Comparison of ENCODE assay signal across 8 mouse cellular contexts in genomic region chrX:49287700-49288563, GRCm38 (mm10). TPM values are rescaled to one million over a fixed set of nuclear protein-coding genes. Genes with fewer than 3 reads are reported as not detected.
DNase-seq lines count a peak whose midpoint lies in the region; ATAC-seq and TF ChIP-seq lines count a peak whose summit lies in the region.

Gene Enox2 (minus strand): TSS chrX:49288259.

- H3K4me1 ChIP-seq in MEL (ENCODE audit: control insufficient read depth in 1 of 2, insufficient read depth in 2 of 2, low read length in 2 of 2): no peaks in the 10 kb centered on the region; a peak in 1 of 4 replicates
- H3K4me1 ChIP-seq in cerebellum, adult 2 months (ENCODE audit: control insufficient read depth, insufficient read depth, low read length): no peaks in the 10 kb centered on the region
- no peaks in the 10 kb centered on the region for H3K4me1 ChIP-seq in forebrain, postnatal 0 days (ENCODE audit: insufficient read depth)
- H3K4me1 ChIP-seq in lung, embryonic 15.5 days: no peaks in the 10 kb centered on the region

- peak; percentile 84 to 87 for TF ChIP-seq POLR2A in MEL (IDR thresholded peaks at IDR 0.05; ENCODE audit: control insufficient read depth in 1 of 2, insufficient read depth in 1 of 2, low read depth in 1 of 2, low read length in 2 of 2, poor library complexity in 1 of 2)
- peak; percentile 63; the same call in 1 of the 2 replicates for TF ChIP-seq POLR2A in cerebellum, adult 2 months (IDR thresholded peaks at IDR 0.05; ENCODE audit: borderline replicate concordance, insufficient read depth, low read length)

- no peak for TF ChIP-seq CTCF in MEL (IDR thresholded peaks at IDR 0.05 in 2 of 3, conservative IDR thresholded peaks at IDR 0.05 in 1 of 3; ENCODE audit: control insufficient read depth in 1 of 3, insufficient read depth in 1 of 3, low read depth in 2 of 3, low read length in 3 of 3, poor library complexity in 1 of 3, severe bottlenecking in 1 of 3)
- TF ChIP-seq CTCF in cerebellum, adult 2 months (IDR thresholded peaks at IDR 0.05; ENCODE audit: borderline replicate concordance, insufficient read depth, low read depth, low read length): no peak
- no peak for TF ChIP-seq CTCF in forebrain, postnatal 0 days (IDR thresholded peaks at IDR 0.05; ENCODE audit: low read depth)

- TF ChIP-seq EP300 in MEL (IDR thresholded peaks at IDR 0.05; ENCODE audit: low read depth in 1 of 2, low read length in 2 of 2): no peak

- H3K9ac ChIP-seq in MEL (ENCODE audit: control insufficient read depth, low read depth, low read length, poor library complexity, severe bottlenecking): peak within 1 kb of the TSS; percentile 98
- peak within 1 kb of the TSS; percentile 73 for H3K9ac ChIP-seq in forebrain, postnatal 0 days
- H3K9ac ChIP-seq in lung, embryonic 15.5 days: peak within 1 kb of the TSS; percentile 53

- 12% methylated on average over 20 of the region's 26 CpGs for WGBS in cerebellum, adult 2 months
- 26% methylated on average over 26 of the region's 26 CpGs for WGBS in forebrain, postnatal 0 days
- 13% methylated on average over 26 of the region's 26 CpGs for WGBS in lung, embryonic 15.5 days

- H3K79me2 ChIP-seq in MEL (ENCODE audit: control insufficient read depth, insufficient read depth, low read length, poor library complexity): peaks cover 3% of the 10 kb centered on the region; the same call in 1 of the 2 replicates

- H3K27me3 ChIP-seq in MEL (ENCODE audit: control insufficient read depth in 1 of 2, insufficient read depth in 2 of 2, low read length in 2 of 2): no peaks in the 10 kb centered on the region
- H3K27me3 ChIP-seq in cerebellum, adult 2 months (ENCODE audit: control insufficient read depth, insufficient read depth, low read length): no peaks in the 10 kb centered on the region
- H3K27me3 ChIP-seq in forebrain, postnatal 0 days (ENCODE audit: insufficient read depth, low read length): no peaks in the 10 kb centered on the region
- no peaks in the 10 kb centered on the region for H3K27me3 ChIP-seq in lung, embryonic 15.5 days

- peaks cover 0 to 5% of the 10 kb centered on the region in 2 experiments; a peak in 2 of 4 replicates for H3K36me3 ChIP-seq in MEL (ENCODE audit: control insufficient read depth in 1 of 2, insufficient read depth in 2 of 2, low read length in 2 of 2)
- no peaks in the 10 kb centered on the region for H3K36me3 ChIP-seq in forebrain, postnatal 0 days (ENCODE audit: insufficient read depth)
- no peaks in the 10 kb centered on the region for H3K36me3 ChIP-seq in lung, embryonic 15.5 days

- peak; percentile 99 for ATAC-seq in forebrain, postnatal 0 days
- ATAC-seq in lung, embryonic 15.5 days (ENCODE audit: borderline replicate concordance, extremely low read depth, low FRiP score, low TSS enrichment): peak; percentile 100

- peak; percentile 92 for DNase-seq in MEL (ENCODE audit: low read depth, low spot score)
- DNase-seq in cerebellum, adult 2 months: peak; percentile 85 to 92
- peak; percentile 92 for DNase-seq in forebrain, postnatal 0 days
- peak; percentile 80 for DNase-seq in heart, postnatal 4 days
- DNase-seq in layer of hippocampus, adult 8-10 months (ENCODE audit: low spot score in 2 of 2): peak; percentile 85 to 91
- peak; percentile 83 for DNase-seq in ovary, adult 18-20 months (ENCODE audit: low spot score)
- DNase-seq in thymus, postnatal 0 days (ENCODE audit: low spot score): peak; percentile 88

- H3K4me3 ChIP-seq in MEL (ENCODE audit: control insufficient read depth in 1 of 2, insufficient read depth in 1 of 2, low read depth in 2 of 2, low read length in 2 of 2): peak within 1 kb of the TSS; percentile 79 to 87
- H3K4me3 ChIP-seq in cerebellum, adult 2 months (replicated peaks; ENCODE audit: insufficient read depth, low read depth, low read length): peak within 1 kb of the TSS; percentile 81
- H3K4me3 ChIP-seq in forebrain, postnatal 0 days (ENCODE audit: low read depth, low read length): peak within 1 kb of the TSS; percentile 54
- peak within 1 kb of the TSS; percentile 58 for H3K4me3 ChIP-seq in lung, embryonic 15.5 days

- no peaks in the 10 kb centered on the region for H3K9me3 ChIP-seq in MEL (replicated peaks; ENCODE audit: insufficient read depth, low read length)
- H3K9me3 ChIP-seq in forebrain, postnatal 0 days (ENCODE audit: low read length): no peaks in the 10 kb centered on the region
- no peaks in the 10 kb centered on the region for H3K9me3 ChIP-seq in lung, embryonic 15.5 days

- TF ChIP-seq RAD21 in MEL (IDR thresholded peaks at IDR 0.05; ENCODE audit: low read depth, low read length): no peak

- H3K4me2 ChIP-seq in forebrain, postnatal 0 days (ENCODE audit: low read depth): peak within 1 kb of the TSS; percentile 46
- peak within 1 kb of the TSS; percentile 55 for H3K4me2 ChIP-seq in lung, embryonic 15.5 days

- peak within 1 kb of the TSS; percentile 64 for H3K27ac ChIP-seq in MEL (ENCODE audit: control insufficient read depth, low read depth, low read length)
- H3K27ac ChIP-seq in cerebellum, adult 2 months (ENCODE audit: insufficient read depth, low read length): peak within 1 kb of the TSS; percentile 83
- H3K27ac ChIP-seq in forebrain, postnatal 0 days (ENCODE audit: low read depth, low read length): peak within 1 kb of the TSS; percentile 71
- peak within 1 kb of the TSS; percentile 70 for H3K27ac ChIP-seq in lung, embryonic 15.5 days

TF ChIP-seq in MEL, 35 proteins besides CTCF, POLR2A, EP300 and RAD21 (continues in another document):
- no peak for TF ChIP-seq TCF12 (IDR thresholded peaks at IDR 0.05; ENCODE audit: low read depth, low read length)
- peak; percentile 74 for TF ChIP-seq TBP (IDR thresholded peaks at IDR 0.05; ENCODE audit: low read depth, low read length)
- TF ChIP-seq SMC3 (IDR thresholded peaks at IDR 0.05; ENCODE audit: low read depth, low read length): no peak
- no peak for TF ChIP-seq ZNF384 (IDR thresholded peaks at IDR 0.05; ENCODE audit: low read depth, low read length)
- TF ChIP-seq CHD2 (IDR thresholded peaks at IDR 0.05; ENCODE audit: low read length): peak; percentile 59
- no peak for TF ChIP-seq BHLHE40 (IDR thresholded peaks at IDR 0.05; ENCODE audit: borderline replicate concordance, low read depth, low read length)
- TF ChIP-seq ZMIZ1 (IDR thresholded peaks at IDR 0.05; ENCODE audit: low read depth, low read length): 0 out of 2 replicates have a peak, but pooled peaks have one; percentile 51
- TF ChIP-seq E2F4 (IDR thresholded peaks at IDR 0.05; ENCODE audit: borderline replicate concordance, low read depth, low read length): no peak; the same call in 1 of the 2 replicates
- TF ChIP-seq POLR2AphosphoS5 (IDR thresholded peaks at IDR 0.05; ENCODE audit: borderline replicate concordance, low read depth, low read length): no peak
- TF ChIP-seq ETS1 (IDR thresholded peaks at IDR 0.05; ENCODE audit: low read depth, low read length): no peak
- TF ChIP-seq GABPA (IDR thresholded peaks at IDR 0.05; ENCODE audit: low read depth, low read length): no peak
- no peak for TF ChIP-seq NRF1 (IDR thresholded peaks at IDR 0.05; ENCODE audit: insufficient read depth, low read depth, low read length, poor library complexity, severe bottlenecking)
- TF ChIP-seq ELF1 (IDR thresholded peaks at IDR 0.05; ENCODE audit: low read depth, low read length): peak; percentile 84
- TF ChIP-seq MAZ (IDR thresholded peaks at IDR 0.05; ENCODE audit: low read depth, low read length): no peak
- peak; percentile 76 for TF ChIP-seq NELFE (IDR thresholded peaks at IDR 0.05; ENCODE audit: low read depth, low read length)
- no peak for TF ChIP-seq GATA1 (IDR thresholded peaks at IDR 0.05; ENCODE audit: low read depth, low read length)
- peak; percentile 94 for TF ChIP-seq USF1 (IDR thresholded peaks at IDR 0.05; ENCODE audit: low read depth, low read length)
- peak; percentile 100 for TF ChIP-seq HCFC1 (IDR thresholded peaks at IDR 0.05; ENCODE audit: low read depth, low read length)
- TF ChIP-seq RCOR1 (IDR thresholded peaks at IDR 0.05; ENCODE audit: low read depth, low read length): no peak
- TF ChIP-seq MEF2A (IDR thresholded peaks at IDR 0.05; ENCODE audit: extremely low read depth, insufficient replicate concordance, low read depth, low read length, poor library complexity, severe bottlenecking): no peak
- TF ChIP-seq MYC (IDR thresholded peaks at IDR 0.05; ENCODE audit: low read depth, low read length): no peak
- no peak for TF ChIP-seq MYB (IDR thresholded peaks at IDR 0.05; ENCODE audit: low read depth, low read length)
- TF ChIP-seq UBTF (IDR thresholded peaks at IDR 0.05; ENCODE audit: borderline replicate concordance, insufficient read depth, low read depth, low read length): no peak
- TF ChIP-seq ZKSCAN1 (IDR thresholded peaks at IDR 0.05; ENCODE audit: low read depth, low read length): no peak
- no peak for TF ChIP-seq TAL1 (IDR thresholded peaks at IDR 0.05; ENCODE audit: low read length)
- no peak for TF ChIP-seq MAX (IDR thresholded peaks at IDR 0.05; ENCODE audit: low read length)
- 0 out of 2 replicates have a peak, but pooled peaks have one; percentile 24 for TF ChIP-seq POLR2AphosphoS2 (IDR thresholded peaks at IDR 0.05; ENCODE audit: low read length)
- TF ChIP-seq CHD1 (IDR thresholded peaks at IDR 0.05; ENCODE audit: low read depth, low read length): no peak
- TF ChIP-seq USF2 (IDR thresholded peaks at IDR 0.05; ENCODE audit: borderline replicate concordance in 1 of 2, insufficient read depth in 1 of 2, low read depth in 1 of 2, low read length in 2 of 2): peak in 1 of 2 experiments; percentile 54; a peak in 1 of 4 replicates
- TF ChIP-seq SIN3A (IDR thresholded peaks at IDR 0.05; ENCODE audit: low read length): no peak; the same call in 1 of the 2 replicates
- no peak for TF ChIP-seq JUND (IDR thresholded peaks at IDR 0.05; ENCODE audit: low read depth, low read length)
- TF ChIP-seq MXI1 (IDR thresholded peaks at IDR 0.05; ENCODE audit: low read depth, low read length): no peak

RNA-seq across cellular contexts. Expression of gene Enox2, which starts in this region (rescaled TPM):
- 8.2 and 8.6 TPM in 2 replicates for total RNA-seq in MEL (2012; rRNA removed)
- polyA plus RNA-seq in MEL (2012; ENCODE audit: insufficient read depth in 1 of 2, insufficient read length in 2 of 2, low read depth in 1 of 2, low replicate concordance in 2 of 2, missing spikeins in 1 of 2): 10 to 100 TPM in 1 of 2 experiments, not detected in 1; 11.0 TPM
- 11.1 and 11.5 TPM in 2 replicates for polyA plus RNA-seq in cerebellum, adult 2 months (2012; rRNA removed)
- 9.2 and 9.4 TPM in 2 replicates for total RNA-seq in forebrain, postnatal 0 days (2014; rRNA removed)
- 5.9 and 8.6 TPM in 2 replicates for polyA plus RNA-seq in forebrain, postnatal 0 days (2015; fragmentation: Nextera tagmentation; extraction: Ambion mirVana)
- 10 to 100 TPM in 1 of 2 experiments, 1 to 10 TPM in 1; 9.4 to 10.1 TPM for total RNA-seq in heart, postnatal 4 days (2021)
- 10 to 100 TPM; 14.4 to 17.1 (median 14.7) TPM for total RNA-seq in layer of hippocampus, adult 8-10 months (2022)
- polyA plus RNA-seq in lung, embryonic 15.5 days (2015; fragmentation: Nextera tagmentation; extraction: Ambion mirVana): 7.0 and 7.3 TPM in 2 replicates
- 10.4 and 12.7 TPM in 2 replicates for polyA plus RNA-seq in thymus, postnatal 0 days (2015; fragmentation: Nextera tagmentation; extraction: Ambion mirVana)

Comparison
In these comparisons a context has a peak if more than half of its experiments do, and no peak if none do; other contexts are left out.
1. Peak in every context shown above with its lines: DNase-seq, ATAC-seq, H3K4me3 ChIP-seq and H3K27ac ChIP-seq.